Mouse (Mus musculus) liver, embryonic 14.5 days (tissue): ENCODE results near the gene Psmc6.

Experiments
- CTCF ChIP-seq: IDR thresholded peaks from 2 replicates; pipeline ENCODE4 v1.5.1; 2016; ENCODE audit warnings: antibody characterized with exemption, low read depth, control low read depth
- EP300 ChIP-seq: IDR thresholded peaks from 2 replicates; pipeline ENCODE4 v1.6.1; 2016; ENCODE audit warnings: antibody characterized with exemption, low read depth

GRCm38 (mm10) chr14:45304389-45304788, 25.2 kb upstream of the Psmc6 start:
- TF ChIP-seq EP300 = no peak
- peak; percentile 13; the same call in 1 of the 2 replicates for TF ChIP-seq CTCF
